Mouse (Mus musculus): ENCODE measurements around the gene Calm5.
"Not testable (repeated sequence)": the region's sequence is repeated elsewhere in the genome, so short reads cannot be mapped to it uniquely, and the experiment has no call there.

Calm5 gene

GRCm38 (mm10) chr13:3853648-3854333 is at the start of gene Calm5:
Gene Calm5 (plus strand): TSS chr13:3854173.
- DNase-seq: not testable (repeated sequence)

GRCm38 (mm10) chr13:3804186-3804585 is 49.8 kb upstream of the Calm5 start, which contains the start of gene Calml3:
Gene Calml3 (minus strand): TSS chr13:3804316.
- DNase-seq: no peak

GRCm38 (mm10) chr13:3805132-3805531 is 48.8 kb upstream of the Calm5 start:
- DNase-seq: no peak

GRCm38 (mm10) chr13:3805638-3806037 is 48.3 kb upstream of the Calm5 start:
- DNase-seq: no peak

- no peak for DNase-seq
Observed at GRCm38 (mm10) chr13:3807131-3807827, 46.7 kb upstream of the Calm5 start.

- no peak for DNase-seq
Observed at GRCm38 (mm10) chr13:3818012-3818739, 35.8 kb upstream of the Calm5 start.

- no peak for DNase-seq
Observed at GRCm38 (mm10) chr13:3818740-3819076, 35.3 kb upstream of the Calm5 start.

- DNase-seq: no peak
Observed at GRCm38 (mm10) chr13:3822105-3822504, 31.9 kb upstream of the Calm5 start.

GRCm38 (mm10) chr13:3825726-3826125 is 28.2 kb upstream of the Calm5 start:
- no peak for DNase-seq

- DNase-seq: no peak
Observed at GRCm38 (mm10) chr13:3831546-3831945, 22.4 kb upstream of the Calm5 start.

GRCm38 (mm10) chr13:3831994-3832393 is 22.0 kb upstream of the Calm5 start:
- no peak for DNase-seq

- DNase-seq: no peak
Observed at GRCm38 (mm10) chr13:3832450-3832849, 21.5 kb upstream of the Calm5 start.

GRCm38 (mm10) chr13:3833644-3834043 is 20.3 kb upstream of the Calm5 start:
- not testable (repeated sequence) for DNase-seq

- DNase-seq: not testable (repeated sequence)
Observed at GRCm38 (mm10) chr13:3837312-3837807, 16.6 kb upstream of the Calm5 start, which contains the start of gene Calm4. Gene Calm4 (plus strand): TSS chr13:3837757.

- not testable (repeated sequence) for DNase-seq
Observed at GRCm38 (mm10) chr13:3840662-3841061, 13.3 kb upstream of the Calm5 start.

GRCm38 (mm10) chr13:3850330-3850729 is 3.6 kb upstream of the Calm5 start:
- no peak for DNase-seq

GRCm38 (mm10) chr13:3854856-3855255 is 883 bp downstream of the Calm5 start:
- DNase-seq: no peak

GRCm38 (mm10) chr13:3856252-3856651 is 2.3 kb downstream of the Calm5 start:
- no peak for DNase-seq

- no peak for DNase-seq
Observed at GRCm38 (mm10) chr13:3861251-3861650, 7.3 kb downstream of the Calm5 start.

- DNase-seq: no peak
Observed at GRCm38 (mm10) chr13:3862325-3862724, 8.4 kb downstream of the Calm5 start.

GRCm38 (mm10) chr13:3862922-3863580 is 9.1 kb downstream of the Calm5 start:
- no peak for DNase-seq

GRCm38 (mm10) chr13:3865648-3866354 is 11.8 kb downstream of the Calm5 start:
- DNase-seq: no peak

Data from cerebellum, adult 9-10 months (tissue).